Mouse (Mus musculus): ENCODE measurements at regions not wholly inside any gene's neighbourhood (a gene's known extent, or its start where the extent isn't known, plus 50 kb on each side); places are given as distances from the start of the nearest gene placed in this dataset.

DNA sequence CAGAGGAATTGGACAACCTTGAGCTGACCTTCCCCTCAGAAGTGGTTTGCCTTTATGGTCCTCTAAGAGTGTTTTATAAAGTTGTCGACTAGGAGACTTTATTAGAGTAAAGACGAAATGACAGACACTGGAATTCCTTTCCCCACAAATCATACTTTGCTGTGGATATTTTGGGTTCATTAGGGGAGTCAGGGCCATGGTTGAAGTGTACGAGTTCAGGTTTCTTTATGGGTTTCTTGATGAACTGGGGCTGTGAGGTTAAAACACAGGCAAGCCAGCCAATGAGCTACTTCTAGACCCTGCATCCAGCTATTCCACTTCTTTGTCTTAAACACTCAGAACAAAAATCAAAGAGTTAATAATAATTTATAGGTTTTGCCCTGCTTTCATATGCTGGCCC, 153.0 kb downstream of the Pax1 start:
- TF ChIP-seq EP300 (IDR thresholded peaks at IDR 0.05) (no peak), CTCF (IDR thresholded peaks at IDR 0.05) (no peak)
